21 mouse cellular contexts compared by ENCODE assay signal in the genomic region with DNA sequence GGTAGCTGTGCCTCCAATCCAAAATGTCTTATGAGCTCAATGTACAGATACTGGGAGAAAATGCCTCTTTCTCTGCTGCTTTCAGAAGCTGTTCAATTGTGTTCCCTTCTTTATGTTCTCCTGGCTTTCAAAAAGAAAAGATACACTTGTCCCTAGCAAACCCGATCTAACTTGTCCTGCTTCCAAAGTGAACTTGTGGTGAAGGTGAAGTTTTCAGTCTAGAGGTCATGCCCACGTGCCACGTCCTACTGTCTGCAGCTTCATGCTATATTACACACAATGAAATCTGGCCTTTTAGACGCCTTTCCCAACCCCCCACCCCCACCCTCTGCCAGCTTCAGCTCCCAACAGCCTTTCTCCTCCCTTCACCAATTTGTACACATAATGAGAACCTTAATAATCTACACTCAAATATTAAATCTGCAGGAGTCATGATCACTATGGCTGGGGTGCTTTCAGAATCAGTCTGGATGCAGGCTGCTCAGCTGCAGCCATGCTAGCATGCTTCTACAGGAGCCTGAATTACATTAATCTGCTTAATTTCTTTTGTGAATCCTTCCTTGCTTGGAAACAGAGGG. TPM values are rescaled to one million over a fixed set of nuclear protein-coding genes. Genes with fewer than 3 reads are reported as not detected.
DNase-seq lines count a peak whose midpoint lies in the region; ATAC-seq lines count a peak whose summit lies in the region.
"Had no signal": no experiment of that assay in that cellular context is flagged by ENCODE, and none has a peak within 500 bp of the region (broad histone marks: within the 10 kb centered on the region; RNA-seq: fewer than 3 reads in every experiment).

No protein-coding gene starts in this region.

- no peaks in the 10 kb centered on the region for H3K27me3 ChIP-seq in hindbrain, embryonic 12.5 days
- H3K27me3 ChIP-seq in midbrain, embryonic 13.5 days: no peaks in the 10 kb centered on the region
- peaks cover 8% of the 10 kb centered on the region; the same call in 1 of the 2 replicates for H3K27me3 ChIP-seq in heart, embryonic 11.5 days (ENCODE audit: control insufficient read depth, insufficient read depth, low read length)
- H3K27me3 ChIP-seq: CH12.LX had no signal

- H3K9me3 ChIP-seq in hindbrain, embryonic 12.5 days (replicated peaks): no peaks in the 10 kb centered on the region
- no peaks in the 10 kb centered on the region for H3K9me3 ChIP-seq in midbrain, embryonic 13.5 days
- no peaks in the 10 kb centered on the region for H3K9me3 ChIP-seq in heart, embryonic 11.5 days (replicated peaks; ENCODE audit: control insufficient read depth, low read length)
- H3K9me3 ChIP-seq: embryonic facial prominence, embryonic 12.5 days; heart, embryonic 12.5 days; lung, embryonic 15.5 days had no signal

- no peak overlapping the region for H3K9ac ChIP-seq in hindbrain, embryonic 12.5 days
- peak overlapping the region; percentile 51; the same call in 1 of the 2 replicates for H3K9ac ChIP-seq in midbrain, embryonic 13.5 days (replicated peaks)
- H3K9ac ChIP-seq in heart, embryonic 11.5 days (ENCODE audit: low read depth, low read length): no peak overlapping the region
- H3K9ac ChIP-seq: embryonic facial prominence, embryonic 12.5 days; heart, embryonic 12.5 days; lung, embryonic 15.5 days had no signal

- ATAC-seq in hindbrain, embryonic 12.5 days (ENCODE audit: low FRiP score): 0 out of 2 replicates have a peak, but pooled peaks have one; percentile 14
- peak; percentile 16; the same call in 1 of the 2 replicates for ATAC-seq in midbrain, embryonic 13.5 days
- ATAC-seq in heart, embryonic 11.5 days (replicated peaks; ENCODE audit: insufficient number of reproducible peaks, low FRiP score, low TSS enrichment): no peak

- H3K4me2 ChIP-seq in hindbrain, embryonic 12.5 days (replicated peaks): peak overlapping the region; percentile 48
- peak overlapping the region; percentile 49 for H3K4me2 ChIP-seq in midbrain, embryonic 13.5 days (replicated peaks)
- no peak overlapping the region for H3K4me2 ChIP-seq in heart, embryonic 11.5 days
- H3K4me2 ChIP-seq: embryonic facial prominence, embryonic 12.5 days; heart, embryonic 12.5 days; lung, embryonic 15.5 days had no signal

- 24% methylated on average over 4 of the region's 4 CpGs for WGBS in hindbrain, embryonic 12.5 days
- 17% methylated on average over 4 of the region's 4 CpGs for WGBS in midbrain, embryonic 13.5 days
- 52% methylated on average over 4 of the region's 4 CpGs for WGBS in heart, embryonic 11.5 days (ENCODE audit: insufficient replicate concordance)

- peak overlapping the region; percentile 82 for H3K27ac ChIP-seq in hindbrain, embryonic 12.5 days
- peak overlapping the region; percentile 87 for H3K27ac ChIP-seq in midbrain, embryonic 13.5 days
- no peak overlapping the region for H3K27ac ChIP-seq in heart, embryonic 11.5 days (ENCODE audit: low read depth, low read length)
- H3K27ac ChIP-seq: embryonic facial prominence, embryonic 12.5 days; gastrocnemius, adult 2 months; lung, embryonic 15.5 days had no signal

- H3K36me3 ChIP-seq in hindbrain, embryonic 12.5 days: no peaks in the 10 kb centered on the region
- H3K36me3 ChIP-seq in midbrain, embryonic 13.5 days: no peaks in the 10 kb centered on the region
- no peaks in the 10 kb centered on the region for H3K36me3 ChIP-seq in heart, embryonic 11.5 days (ENCODE audit: control insufficient read depth, insufficient read depth, low read length)
- H3K36me3 ChIP-seq: embryonic facial prominence, embryonic 12.5 days; heart, embryonic 12.5 days; lung, embryonic 15.5 days had no signal

- H3K4me1 ChIP-seq in hindbrain, embryonic 12.5 days: no peaks in the 10 kb centered on the region
- peaks cover 4% of the 10 kb centered on the region; the same call in 1 of the 2 replicates for H3K4me1 ChIP-seq in midbrain, embryonic 13.5 days (replicated peaks)
- H3K4me1 ChIP-seq in heart, embryonic 11.5 days (ENCODE audit: control insufficient read depth, insufficient read depth, low read length): no peaks in the 10 kb centered on the region
- H3K4me1 ChIP-seq: embryonic facial prominence, embryonic 12.5 days; heart, embryonic 12.5 days; lung, embryonic 15.5 days had no signal

- DNase-seq in embryo, embryonic 10.5 days (ENCODE audit: low spot score): peak; percentile 19
- no peak for DNase-seq in embryo, embryonic 9.5 days (ENCODE audit: extremely low spot score)
- no peak for DNase-seq in natural killer cell, adult 2 months (ENCODE audit: low spot score in 2 of 2)
- DNase-seq in ovary, postnatal 10 days (ENCODE audit: low spot score): no peak
- DNase-seq in yolk sac, embryonic 10.5 days (ENCODE audit: low spot score): no peak
- DNase-seq: adrenal gland, postnatal 10 days; cerebellum, postnatal 14 days; gastrocnemius, adult 2 months; heart, postnatal 4 days; kidney, adult 18-20 months; kidney, postnatal 25 days; liver; retina, postnatal 1 day; thymus, adult 18-20 months had no signal

- peak overlapping the region; percentile 28 for H3K4me3 ChIP-seq in hindbrain, embryonic 12.5 days
- peak overlapping the region; percentile 64 for H3K4me3 ChIP-seq in midbrain, embryonic 13.5 days (replicated peaks)
- no peak overlapping the region for H3K4me3 ChIP-seq in heart, embryonic 11.5 days (ENCODE audit: low read depth, low read length)
- H3K4me3 ChIP-seq: embryonic facial prominence, embryonic 12.5 days; gastrocnemius, adult 2 months; heart, embryonic 12.5 days; lung, embryonic 15.5 days had no signal

RNA-seq across cellular contexts. Expression of a gene that starts 4.0 kb away (rescaled TPM):
- polyA plus RNA-seq in hindbrain, embryonic 12.5 days (2016; fragmentation: Nextera tagmentation; extraction: Ambion mirVana): 15.5 and 20.2 TPM in 2 replicates
- 45.8 and 47.2 TPM in 2 replicates for polyA plus RNA-seq in midbrain, embryonic 13.5 days (2015; fragmentation: Nextera tagmentation; extraction: Ambion mirVana)
- 0.07 and 0.17 TPM in 2 replicates for polyA plus RNA-seq in heart, embryonic 11.5 days (2014; fragmentation: Nextera tagmentation; extraction: Ambion mirVana)

Comparison
In these comparisons a context has a peak if more than half of its experiments do, and no peak if none do; other contexts are left out.
1. RNA of a gene that starts 4.0 kb away (polyA plus RNA-seq): 45.8 to 47.2 TPM in midbrain, embryonic 13.5 days and 15.5 to 20.2 TPM in hindbrain, embryonic 12.5 days; 0.07 to 0.17 TPM in heart, embryonic 11.5 days; every median in the first group is over 10 times any median in the second.